Mouse (Mus musculus) right cerebral cortex, postnatal 36 days (tissue): ENCODE measurements around the gene Thrb.

Experiments used
- DNase-seq, 2 experiments: peaks; one replicate each; pipeline ENCODE4 v3.0.0; 2022; ENCODE audit warnings: low spot score in 2 of 2, mixed read lengths in 1 of 2

Thrb gene

DNA sequence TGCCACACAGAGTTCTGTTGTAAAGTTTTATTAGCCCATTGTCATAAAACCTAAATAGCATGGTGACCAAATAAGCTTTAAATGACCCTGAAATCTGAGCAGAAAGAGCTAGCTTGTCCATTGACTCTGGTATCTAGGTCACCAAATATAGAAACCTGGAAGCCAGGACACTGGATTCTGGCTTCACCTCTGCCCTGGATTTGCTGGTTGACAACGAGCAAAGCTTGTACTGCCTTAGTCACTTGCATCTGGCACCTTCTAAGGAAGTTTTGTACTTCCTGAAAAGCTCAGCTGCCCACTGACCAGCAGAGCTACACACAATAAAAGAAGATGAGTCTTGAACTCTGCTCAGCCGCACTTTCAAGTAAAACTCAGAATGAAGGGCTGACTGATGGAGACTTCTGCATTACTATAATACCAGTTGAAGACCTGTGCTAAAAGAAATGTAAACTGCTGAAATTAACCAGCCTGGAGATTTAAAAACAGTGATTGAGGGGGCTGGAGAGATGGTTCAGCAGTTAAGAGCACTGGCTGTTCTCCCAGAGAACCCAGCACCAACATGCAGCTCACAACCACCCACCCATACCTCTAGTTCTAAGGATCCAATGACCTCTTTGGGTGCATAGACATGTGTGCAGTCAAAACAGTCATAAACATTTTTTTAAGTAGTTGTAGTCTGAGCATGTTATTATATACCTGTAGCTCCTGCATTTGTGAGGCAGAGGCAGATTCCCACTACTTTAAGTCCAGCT, 369.3 kb downstream of the Thrb start:
- peak in 1 of 2 experiments; percentile 20 for DNase-seq

DNA sequence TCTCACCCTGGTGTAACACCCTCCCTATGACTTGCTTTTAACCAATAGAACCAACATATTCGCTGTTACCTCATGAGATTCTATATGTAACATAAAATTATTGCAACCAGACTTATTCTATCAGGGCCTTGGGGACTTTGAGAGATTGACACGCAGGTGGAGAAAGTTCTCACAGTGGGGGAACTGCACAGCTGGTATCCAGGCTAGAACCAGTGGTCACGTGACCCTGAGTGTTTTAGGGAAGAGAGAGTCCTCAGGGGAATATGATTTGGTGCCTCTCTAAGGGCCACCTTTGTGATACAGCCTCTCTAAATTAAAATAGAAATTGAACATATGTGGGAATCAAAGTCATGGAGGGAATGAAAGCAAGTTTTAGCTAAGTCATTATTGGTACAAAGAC, 371.9 kb downstream of the Thrb start:
- no peak for DNase-seq

GRCm38 (mm10) chr14:18036573-18036972, 376.5 kb downstream of the Thrb start:
- no peak for DNase-seq

GRCm38 (mm10) chr14:18062082-18062772, 402.2 kb downstream of the Thrb start:
- peak; percentile 38 to 46 for DNase-seq
